Mouse (Mus musculus): ENCODE measurements around the gene Mrgprb4. TPM values are rescaled to one million over a fixed set of nuclear protein-coding genes. Genes with fewer than 3 reads are reported as not detected.

The Mrgprb4 gene
- polyA plus RNA-seq (2015; fragmentation: Nextera tagmentation; extraction: Ambion mirVana), result not detected in 2 replicates

DNA sequence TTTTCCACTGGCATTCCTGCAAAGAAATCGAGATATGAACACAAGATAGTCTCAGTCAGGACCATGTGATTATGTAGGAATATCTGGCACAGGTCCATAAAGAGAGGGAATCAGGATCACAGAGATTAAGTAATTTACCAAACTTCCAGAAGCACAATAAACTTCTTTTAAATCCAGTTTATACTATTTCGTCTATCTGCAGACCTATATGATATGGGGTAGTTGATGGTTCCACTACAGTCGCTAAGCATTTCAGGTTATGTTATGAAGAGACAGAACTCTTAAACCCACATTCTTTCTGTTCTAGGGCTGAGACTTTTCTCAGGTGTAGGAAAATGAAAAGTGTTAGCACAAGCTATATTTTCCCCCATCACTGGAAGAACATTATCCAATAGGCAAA lies at the start of gene Mrgprb4:
Gene Mrgprb4 (minus strand): TSS at position 101 of the 400 bp plus-strand sequence.
- ATAC-seq (ENCODE audit: low read depth), result no peak
- H3K4me2 ChIP-seq (ENCODE audit: low read depth, low read length), result no peak within 1 kb of the TSS
- H3K27ac ChIP-seq (ENCODE audit: low read length), result no peak within 1 kb of the TSS
- WGBS (ENCODE audit: insufficient replicate concordance), result 59% methylated on average over 3 of the region's 3 CpGs
- no peaks in the 10 kb centered on the region for H3K27me3 ChIP-seq (ENCODE audit: control insufficient read depth, insufficient read depth, low read depth, low read length)
- H3K4me1 ChIP-seq (ENCODE audit: control insufficient read depth, low read depth, low read length), result no peaks in the 10 kb centered on the region
- H3K9ac ChIP-seq (ENCODE audit: low read depth, low read length), result no peak within 1 kb of the TSS
- no peaks in the 10 kb centered on the region for H3K36me3 ChIP-seq (ENCODE audit: control insufficient read depth, insufficient read depth)
- no peaks in the 10 kb centered on the region for H3K9me3 ChIP-seq (replicated peaks; ENCODE audit: control insufficient read depth, low read length)
- no peak within 1 kb of the TSS for H3K4me3 ChIP-seq (ENCODE audit: low read depth, low read length)

DNA sequence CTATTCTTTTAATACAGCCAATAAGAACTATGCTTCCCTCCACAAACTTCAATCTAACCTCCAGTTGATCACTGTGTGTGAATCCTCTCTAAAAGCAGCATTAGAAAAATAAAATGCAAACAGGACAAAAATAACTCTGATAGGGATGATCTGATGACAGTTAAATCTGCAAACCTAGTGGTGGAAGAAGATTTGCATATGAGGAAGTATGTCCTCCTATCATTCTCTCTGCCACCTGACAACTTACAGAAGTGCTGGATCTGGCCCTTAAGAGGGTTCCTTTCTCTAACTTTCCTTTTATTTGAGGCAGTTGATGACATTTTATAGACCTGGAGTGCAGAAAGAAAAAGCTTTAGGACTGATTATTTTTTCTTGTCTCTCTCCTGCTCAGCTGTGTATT lies 27.0 kb upstream of the Mrgprb4 start:
- no peak overlapping the region for H3K4me2 ChIP-seq (ENCODE audit: low read depth, low read length)
- no peaks in the 10 kb centered on the region for H3K36me3 ChIP-seq (ENCODE audit: control insufficient read depth, insufficient read depth)
- H3K27me3 ChIP-seq (ENCODE audit: control insufficient read depth, insufficient read depth, low read depth, low read length), result no peaks in the 10 kb centered on the region
- no peaks in the 10 kb centered on the region for H3K4me1 ChIP-seq (ENCODE audit: control insufficient read depth, low read depth, low read length)
- H3K9ac ChIP-seq (ENCODE audit: low read depth, low read length), result no peak overlapping the region
- H3K27ac ChIP-seq (ENCODE audit: low read length), result no peak overlapping the region
- no peak for ATAC-seq (ENCODE audit: low read depth)
- H3K4me3 ChIP-seq (ENCODE audit: low read depth, low read length), result no peak overlapping the region
- no peaks in the 10 kb centered on the region for H3K9me3 ChIP-seq (replicated peaks; ENCODE audit: control insufficient read depth, low read length)

DNA sequence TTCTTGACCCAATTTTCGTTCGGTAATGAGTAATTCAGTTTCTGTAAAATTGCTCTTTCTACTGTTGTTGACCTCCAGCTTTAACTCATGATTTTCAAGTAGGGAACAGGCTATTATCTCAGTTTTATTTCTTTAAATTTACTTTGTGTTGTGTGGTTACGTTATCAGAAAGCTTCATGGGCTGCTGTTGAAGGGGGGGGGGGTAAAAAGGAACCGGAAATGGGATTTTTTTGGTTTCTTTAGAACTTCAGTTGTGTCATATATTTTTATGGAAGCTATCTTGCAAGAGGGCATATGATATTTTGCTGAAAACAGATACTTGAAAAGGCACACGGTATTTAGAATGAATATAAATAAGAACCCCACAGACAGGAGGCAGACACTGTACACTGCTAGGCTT lies 26.0 kb upstream of the Mrgprb4 start:
- H3K36me3 ChIP-seq (ENCODE audit: control insufficient read depth, insufficient read depth), result no peaks in the 10 kb centered on the region
- no peak overlapping the region for H3K9ac ChIP-seq (ENCODE audit: low read depth, low read length)
- ATAC-seq (ENCODE audit: low read depth), result no peak
- 57% methylated on average over 5 of the region's 5 CpGs for WGBS (ENCODE audit: insufficient replicate concordance)
- H3K4me1 ChIP-seq (ENCODE audit: control insufficient read depth, low read depth, low read length), result no peaks in the 10 kb centered on the region
- H3K27me3 ChIP-seq (ENCODE audit: control insufficient read depth, insufficient read depth, low read depth, low read length), result no peaks in the 10 kb centered on the region
- H3K27ac ChIP-seq (ENCODE audit: low read length), result no peak overlapping the region
- H3K9me3 ChIP-seq (replicated peaks; ENCODE audit: control insufficient read depth, low read length), result no peaks in the 10 kb centered on the region
- H3K4me2 ChIP-seq (ENCODE audit: low read depth, low read length), result no peak overlapping the region
- H3K4me3 ChIP-seq (ENCODE audit: low read depth, low read length), result no peak overlapping the region

DNA sequence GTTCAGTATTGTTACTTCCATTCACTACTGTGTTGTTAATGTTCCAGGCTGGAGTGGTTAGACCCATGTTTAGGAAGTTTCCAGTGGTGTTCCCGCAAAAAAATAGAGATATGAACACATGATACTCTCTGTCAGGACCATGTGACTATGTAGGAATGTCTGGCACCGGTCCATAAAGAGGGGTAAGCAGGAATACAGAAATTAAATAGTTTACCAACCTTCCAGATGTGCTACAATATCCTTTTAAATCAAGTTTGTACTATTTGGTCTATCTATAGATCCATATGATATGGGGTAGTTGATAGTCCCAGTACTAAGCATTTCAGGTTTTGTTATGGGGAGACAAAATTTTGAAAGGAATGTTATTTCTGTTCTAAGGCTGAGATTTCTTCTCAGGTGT lies 30.2 kb downstream of the Mrgprb4 start, which contains the start of gene Mrgprb5:
Gene Mrgprb5 (minus strand): TSS at position 101 of the 400 bp plus-strand sequence.
- 47% methylated on average over 2 of the region's 2 CpGs for WGBS (ENCODE audit: insufficient replicate concordance)
- Histone ChIP-seq H3K9ac (ENCODE audit: low read depth, low read length) (no peak within 1 kb of the TSS), H3K27ac (ENCODE audit: low read length) (no peak within 1 kb of the TSS), H3K36me3 (ENCODE audit: control insufficient read depth, insufficient read depth) (no peaks in the 10 kb centered on the region), H3K4me3 (ENCODE audit: low read depth, low read length) (no peak within 1 kb of the TSS), H3K4me1 (ENCODE audit: control insufficient read depth, low read depth, low read length) (no peaks in the 10 kb centered on the region), H3K27me3 (ENCODE audit: control insufficient read depth, insufficient read depth, low read depth, low read length) (no peaks in the 10 kb centered on the region), H3K4me2 (ENCODE audit: low read depth, low read length) (no peak within 1 kb of the TSS), H3K9me3 (replicated peaks; ENCODE audit: control insufficient read depth, low read length) (no peaks in the 10 kb centered on the region)
- ATAC-seq (ENCODE audit: low read depth), result no peak

DNA sequence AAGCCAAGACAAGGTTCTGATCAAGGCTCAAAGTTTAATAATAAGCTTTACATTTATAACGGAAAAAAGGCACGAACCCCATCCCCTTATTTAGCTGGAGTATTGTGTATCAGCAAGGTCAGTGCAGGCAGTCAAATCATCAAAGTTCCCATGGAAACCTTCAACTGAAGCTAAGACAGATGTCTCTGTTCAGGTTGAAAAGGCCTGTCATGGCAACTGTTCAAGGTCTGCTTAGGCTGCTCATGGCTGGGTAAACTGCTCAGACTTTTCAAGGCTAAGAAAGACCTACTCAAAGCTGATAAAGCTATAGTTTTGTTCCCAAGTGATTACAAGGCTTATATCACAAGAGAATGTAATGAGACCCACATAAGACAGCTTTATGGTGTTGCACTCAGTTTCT lies 31.6 kb downstream of the Mrgprb4 start:
- no peak overlapping the region for H3K9ac ChIP-seq (ENCODE audit: low read depth, low read length)
- H3K4me3 ChIP-seq (ENCODE audit: low read depth, low read length), result no peak overlapping the region
- no peaks in the 10 kb centered on the region for H3K27me3 ChIP-seq (ENCODE audit: control insufficient read depth, insufficient read depth, low read depth, low read length)
- no peaks in the 10 kb centered on the region for H3K4me1 ChIP-seq (ENCODE audit: control insufficient read depth, low read depth, low read length)
- no peak overlapping the region for H3K4me2 ChIP-seq (ENCODE audit: low read depth, low read length)
- H3K36me3 ChIP-seq (ENCODE audit: control insufficient read depth, insufficient read depth), result no peaks in the 10 kb centered on the region
- no peaks in the 10 kb centered on the region for H3K9me3 ChIP-seq (replicated peaks; ENCODE audit: control insufficient read depth, low read length)
- 58% methylated on average over 2 of the region's 2 CpGs for WGBS (ENCODE audit: insufficient replicate concordance)
- ATAC-seq (ENCODE audit: low read depth), result no peak
- no peak overlapping the region for H3K27ac ChIP-seq (ENCODE audit: low read length)

Other genes with a start within 250 kb of the Mrgprb4 start
- not detected in 2 replicates for gene Mrgpra4, start 217.2 kb downstream of the Mrgprb4 start, polyA plus RNA-seq (2015; fragmentation: Nextera tagmentation; extraction: Ambion mirVana)
- gene Mrgprx1, start 171.7 kb downstream of the Mrgprb4 start, polyA plus RNA-seq (2015; fragmentation: Nextera tagmentation; extraction: Ambion mirVana), result not detected in 2 replicates
- not detected in 2 replicates for gene Mrgprb5, start 30.3 kb downstream of the Mrgprb4 start, polyA plus RNA-seq (2015; fragmentation: Nextera tagmentation; extraction: Ambion mirVana)
- gene Mrgprb8, start 189.2 kb upstream of the Mrgprb4 start, polyA plus RNA-seq (2015; fragmentation: Nextera tagmentation; extraction: Ambion mirVana), result not detected in 2 replicates